Mouse (Mus musculus) liver, adult 2 months (tissue): ENCODE measurements around the gene Rnf169.

ENCODE experiments used
- CTCF ChIP-seq: fragments of 200-500 bp; IDR thresholded peaks from 2 replicates; pipeline ENCODE4 v1.5.1; 2011; ENCODE audit warnings: low read depth, low read length, control low read depth
- POLR2A ChIP-seq: fragments of 200-500 bp; IDR thresholded peaks from 2 replicates; pipeline ENCODE4 v1.6.1; 2011; ENCODE audit warnings: low read length, control low read depth; ENCODE audit not compliant: insufficient read depth; ENCODE audit errors: extremely low read depth

DNA sequence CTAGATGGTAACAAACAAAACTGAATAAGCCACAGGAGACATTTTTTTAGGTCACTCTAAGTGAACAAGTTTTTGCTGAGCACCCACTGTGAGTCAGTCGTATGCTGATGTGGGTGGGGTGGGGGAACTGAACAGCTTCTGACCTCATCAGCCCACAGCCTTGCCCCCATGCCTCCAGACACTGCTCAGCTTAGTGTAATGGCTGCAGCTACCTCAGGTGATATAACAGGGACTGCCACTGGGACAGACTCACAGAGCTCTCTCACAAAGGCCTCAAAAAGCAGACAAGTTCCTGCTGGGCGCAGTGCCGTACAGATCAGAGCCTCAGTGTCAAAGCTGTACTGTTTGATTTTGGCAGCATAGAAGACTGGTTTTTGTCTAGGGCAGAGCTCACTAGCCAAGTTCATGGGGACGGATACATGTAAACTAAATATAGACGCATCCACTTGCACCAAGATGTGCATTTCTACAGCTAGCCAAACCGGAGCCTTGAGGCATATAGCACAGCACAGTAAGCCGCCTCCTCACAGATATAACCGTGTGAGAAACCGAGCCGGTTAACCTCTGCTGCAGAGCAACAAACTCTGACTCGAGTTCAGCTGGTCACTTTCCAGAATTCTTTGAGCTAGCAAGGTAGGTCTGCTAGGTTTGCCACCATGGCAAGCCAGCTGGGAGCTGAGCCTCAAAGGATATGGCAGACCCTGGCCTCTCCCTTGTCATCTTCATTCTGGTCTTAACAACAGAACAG lies 77.2 kb downstream of the Rnf169 start:
- no peak for TF ChIP-seq CTCF
- no peak for TF ChIP-seq POLR2A
